Mouse (Mus musculus): Measurements from ENCODE around the gene Golga1.
"Not testable (repeated sequence)": the region's sequence is repeated elsewhere in the genome, so short reads cannot be mapped to it uniquely, and the experiment has no call there.

Gene Golga1

DNA sequence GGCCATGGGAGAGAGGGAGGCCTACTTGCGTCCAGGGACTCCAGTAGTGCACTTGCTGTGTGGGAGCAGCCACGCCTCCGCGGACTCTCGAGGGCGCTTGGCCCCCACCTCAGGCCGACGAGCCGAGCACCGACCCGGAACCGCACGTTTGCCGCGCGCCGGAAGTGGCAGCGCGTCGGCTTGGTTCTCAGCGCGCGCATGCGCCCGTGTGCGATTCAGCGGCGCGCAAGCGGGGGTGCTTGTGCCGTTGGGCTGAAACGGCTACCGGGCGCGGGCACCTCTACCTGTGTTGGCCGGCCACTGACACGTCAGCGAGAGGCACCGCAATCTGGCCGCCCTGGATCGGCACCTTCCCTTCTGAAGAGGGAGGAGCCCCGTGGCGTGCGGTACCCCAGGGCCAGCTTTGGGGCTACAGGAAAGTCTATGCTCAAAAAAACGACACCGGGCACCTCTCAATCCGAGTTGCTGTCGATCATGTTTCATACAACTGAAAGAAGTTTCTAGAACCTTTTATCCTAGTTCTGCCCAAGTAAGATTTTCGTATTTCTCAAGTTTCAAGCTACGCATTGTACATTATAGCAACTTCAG, at the start of gene Golga1:
Gene Golga1, minus strand, starts transcription at position 142 of the 588 bp plus-strand sequence.
- peak; percentile 78 for DNase-seq (ENCODE audit: low spot score)

GRCm38 (mm10) chr2:39114093-39114492, 48.8 kb upstream of the Golga1 start:
- DNase-seq (ENCODE audit: low spot score), result no peak

DNA sequence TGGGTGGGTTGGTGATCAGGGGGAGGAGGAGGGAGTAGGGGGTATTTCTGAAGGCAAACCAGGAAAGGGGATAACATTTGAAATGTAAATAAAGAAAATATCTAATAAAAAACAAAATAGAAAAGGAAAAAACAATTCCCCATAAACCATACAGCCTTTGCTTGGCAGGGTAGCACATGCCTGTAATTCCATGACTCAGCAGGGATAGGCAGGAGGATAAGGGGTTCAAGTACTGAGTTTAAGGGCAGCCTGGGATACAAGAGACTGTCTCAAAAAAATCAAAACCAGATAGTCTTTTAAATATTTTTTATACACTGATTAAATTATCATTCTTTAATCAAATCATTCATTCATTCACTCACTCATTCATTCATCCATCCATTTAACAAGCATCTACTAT, 45.2 kb upstream of the Golga1 start:
- no peak for DNase-seq (ENCODE audit: low spot score)

DNA sequence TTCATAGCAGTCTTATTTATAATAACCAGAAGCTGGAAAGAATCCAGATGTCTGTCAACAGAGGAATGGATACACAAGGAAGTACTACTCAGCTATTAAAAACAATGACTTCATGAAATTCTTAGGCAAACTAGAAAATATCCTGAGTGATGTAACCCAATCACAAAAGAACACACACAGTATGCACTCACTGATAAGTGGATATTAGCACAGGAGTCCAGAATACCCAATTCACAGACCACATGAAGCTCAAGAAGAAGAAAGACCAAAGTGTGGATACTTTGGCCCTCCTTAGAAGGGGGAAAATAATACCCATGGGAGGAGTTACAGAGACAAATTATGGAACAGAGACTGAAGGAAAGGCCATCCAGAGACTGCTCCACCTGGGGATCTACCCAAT, 44.4 kb upstream of the Golga1 start:
- DNase-seq (ENCODE audit: low spot score), result not testable (repeated sequence)

GRCm38 (mm10) chr2:39099951-39100350, 34.6 kb upstream of the Golga1 start:
- not testable (repeated sequence) for DNase-seq (ENCODE audit: low spot score)

DNA sequence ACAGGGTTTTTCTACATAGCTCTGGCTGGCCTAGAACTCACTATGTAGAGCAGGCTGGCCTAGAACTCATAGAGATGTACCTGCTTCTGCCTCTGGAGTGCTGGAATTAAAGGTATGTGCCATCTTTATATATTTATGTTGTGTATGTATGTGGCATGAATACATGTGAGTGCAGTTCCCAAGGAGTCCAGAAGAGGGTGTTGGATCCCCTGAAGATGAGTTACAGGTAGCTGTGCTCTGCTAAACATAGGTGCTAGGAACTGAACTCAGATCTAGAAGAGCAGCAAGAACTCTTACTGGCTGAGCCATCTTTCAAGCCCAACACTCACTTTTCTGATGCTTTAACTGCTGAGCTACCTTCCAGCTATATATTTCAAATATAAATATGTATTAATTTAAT, 32.7 kb upstream of the Golga1 start:
- no peak for DNase-seq (ENCODE audit: low spot score)

DNA sequence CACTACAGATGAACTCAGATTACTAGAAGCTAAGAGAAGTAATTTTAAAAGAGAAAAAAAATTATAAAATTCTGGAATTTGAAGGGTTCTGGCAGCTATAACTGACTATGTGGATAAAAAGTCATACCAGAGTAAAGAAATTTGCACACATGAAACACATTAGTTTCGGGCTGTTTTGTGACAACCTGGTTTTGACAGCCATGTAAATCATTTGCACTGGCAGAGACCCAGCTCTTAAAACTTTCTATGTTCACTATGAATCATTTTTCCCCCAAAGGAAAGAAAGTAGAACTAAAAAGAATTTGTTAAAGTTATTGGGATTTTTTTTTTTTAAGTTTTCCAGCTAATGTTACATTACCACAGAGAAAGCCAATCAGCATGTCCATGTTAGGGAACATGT, 26.6 kb upstream of the Golga1 start:
- DNase-seq (ENCODE audit: low spot score), result no peak

DNA sequence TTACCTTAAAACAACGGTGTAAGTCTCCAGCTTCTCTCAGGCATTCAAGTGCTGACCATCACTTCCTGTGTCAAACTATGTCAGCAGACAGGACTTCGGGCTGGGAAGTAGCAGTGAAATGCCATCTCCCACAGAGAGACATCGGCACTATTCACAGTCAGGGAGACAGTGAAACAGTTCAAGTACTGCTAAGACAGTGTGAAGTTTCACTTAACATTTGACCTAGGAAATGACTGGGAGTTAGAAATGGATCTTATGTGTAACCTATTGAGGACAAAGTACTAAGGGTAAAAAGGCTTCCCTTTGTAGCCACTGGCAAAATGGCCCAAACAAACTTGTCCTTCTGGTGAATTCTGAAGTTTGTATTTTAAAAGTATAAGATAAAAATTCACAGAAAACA, 17.4 kb upstream of the Golga1 start:
- DNase-seq (ENCODE audit: low spot score), result no peak

DNA sequence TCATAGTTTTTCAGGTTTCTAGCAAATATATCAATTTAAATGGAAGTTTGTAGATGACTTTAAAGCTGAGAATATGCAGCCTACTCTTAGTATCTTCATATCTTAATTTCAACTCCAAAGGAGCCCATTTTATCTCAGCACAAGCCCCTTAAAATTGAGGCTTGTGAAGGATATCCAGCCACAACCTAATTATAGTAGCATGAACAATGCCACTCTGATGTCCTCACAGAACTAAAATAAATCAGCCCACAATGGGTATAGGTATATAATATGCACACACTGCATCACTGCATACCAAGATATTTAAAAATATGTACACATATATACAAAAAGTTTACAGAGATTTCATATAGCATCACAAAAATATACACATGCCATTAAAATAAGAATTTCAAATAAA, 5.3 kb upstream of the Golga1 start:
- no peak for DNase-seq (ENCODE audit: low spot score)

- DNase-seq (ENCODE audit: low spot score), result no peak
These were observed 3.8 kb upstream of the Golga1 start for GRCm38 (mm10) chr2:39069096-39069495.

GRCm38 (mm10) chr2:39064687-39065399, 498 bp downstream of the Golga1 start:
- DNase-seq (ENCODE audit: low spot score), result no peak

DNA sequence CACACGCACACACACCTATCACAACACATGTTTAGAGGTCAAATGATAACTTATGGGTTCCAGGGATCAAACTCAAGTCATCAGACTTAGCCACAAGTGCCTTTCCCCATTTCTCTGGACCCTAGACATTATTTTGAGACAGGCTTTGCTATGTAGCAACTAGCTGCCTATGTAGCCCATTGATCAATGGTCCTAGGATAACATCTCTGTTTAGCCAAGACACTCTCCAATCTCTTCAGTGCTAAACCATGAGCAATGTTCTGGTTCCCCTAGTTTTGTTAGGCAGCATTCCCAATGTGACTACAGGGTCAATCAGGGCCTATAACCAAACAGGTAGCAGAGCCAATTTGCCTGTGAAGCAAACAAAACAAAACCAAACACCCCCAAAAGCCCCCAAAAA, 16.8 kb downstream of the Golga1 start:
- DNase-seq (ENCODE audit: low spot score), result no peak

DNA sequence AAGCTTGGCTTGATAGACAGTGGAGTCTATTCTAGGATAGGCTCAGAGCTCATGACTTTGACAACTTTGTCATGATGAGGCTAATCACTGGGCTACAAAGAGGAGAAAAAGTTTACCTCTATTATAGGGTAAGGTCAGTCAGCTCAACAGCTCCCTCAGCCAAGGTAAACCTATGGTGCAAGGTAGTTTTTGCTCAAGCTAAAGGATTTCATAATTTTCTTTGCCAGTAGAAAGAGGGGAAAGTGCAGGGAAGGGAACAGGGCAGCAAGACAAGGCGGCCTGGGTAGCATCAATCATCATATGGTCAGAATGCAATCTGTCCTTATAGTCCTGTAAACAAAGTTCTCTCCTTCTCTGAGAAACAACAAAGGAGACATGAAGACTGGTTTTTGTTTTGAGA, 25.1 kb downstream of the Golga1 start:
- no peak for DNase-seq (ENCODE audit: low spot score)

GRCm38 (mm10) chr2:39031611-39032010, 33.7 kb downstream of the Golga1 start:
- DNase-seq (ENCODE audit: low spot score), result no peak

DNA sequence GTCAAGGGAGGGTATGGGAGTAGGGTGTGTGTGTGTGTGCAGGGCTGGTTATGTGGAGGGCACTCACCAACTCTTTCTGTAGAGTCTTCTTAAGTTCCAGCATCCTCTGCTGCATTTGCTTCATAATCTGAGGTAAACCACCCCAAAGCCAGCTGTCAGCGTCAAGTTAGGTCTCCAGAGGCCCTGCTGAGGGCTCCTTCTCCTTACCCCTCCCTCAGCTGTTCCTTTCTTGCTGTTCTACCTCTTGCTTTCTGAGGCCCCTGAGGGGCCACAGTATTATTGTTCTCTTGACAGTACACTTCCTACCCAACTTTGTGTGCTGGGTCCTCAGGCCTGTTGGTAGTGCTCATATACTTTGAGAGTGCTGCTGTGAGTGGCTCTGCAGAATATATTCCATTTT, 45.3 kb downstream of the Golga1 start:
- no peak for DNase-seq (ENCODE audit: low spot score)

DNA sequence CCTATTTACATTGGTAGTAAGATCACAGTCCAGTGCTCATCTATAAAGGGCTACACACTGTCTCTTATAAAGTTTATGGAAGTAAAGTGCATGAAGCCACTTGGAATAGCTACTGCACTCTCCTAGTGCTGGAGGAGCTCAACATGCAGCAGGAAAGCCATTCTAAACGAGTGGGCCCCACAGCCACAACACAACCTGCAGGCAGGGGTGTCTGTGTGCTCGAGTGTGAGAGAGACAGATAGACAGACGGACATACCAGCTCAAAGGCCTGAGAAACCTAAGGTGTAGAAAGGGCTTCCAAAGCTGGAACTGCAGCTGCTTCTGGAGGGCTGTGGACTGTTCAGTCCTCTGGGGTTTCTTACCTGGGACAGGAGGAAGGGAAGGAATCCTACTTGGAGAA, 48.8 kb downstream of the Golga1 start:
- no peak for DNase-seq (ENCODE audit: low spot score)

- DNase-seq (ENCODE audit: low spot score), result no peak
These were observed 52.5 kb downstream of the Golga1 start for GRCm38 (mm10) chr2:39012768-39013279.

GRCm38 (mm10) chr2:39011971-39012370, 53.4 kb downstream of the Golga1 start:
- DNase-seq (ENCODE audit: low spot score), result no peak

DNA sequence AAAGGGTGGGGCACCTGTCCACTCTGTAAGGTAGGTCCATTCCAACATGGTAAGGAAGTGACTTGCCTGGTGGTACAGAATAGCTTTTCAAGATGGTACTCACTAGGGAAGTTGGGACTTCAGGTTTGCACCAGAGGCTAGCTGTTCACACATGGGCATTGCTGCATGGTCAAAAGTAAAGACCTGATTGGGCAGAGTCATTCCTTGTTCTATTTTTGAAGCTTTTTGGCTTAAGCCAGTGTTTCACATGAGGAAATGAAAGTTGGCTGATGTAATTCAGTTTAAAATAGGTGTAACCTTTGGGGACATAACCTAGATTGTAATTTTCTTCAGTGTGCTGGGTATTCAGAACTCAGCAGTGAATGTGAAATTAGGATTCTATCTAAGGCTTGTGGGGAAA, 54.1 kb downstream of the Golga1 start:
- no peak for DNase-seq (ENCODE audit: low spot score)

DNA sequence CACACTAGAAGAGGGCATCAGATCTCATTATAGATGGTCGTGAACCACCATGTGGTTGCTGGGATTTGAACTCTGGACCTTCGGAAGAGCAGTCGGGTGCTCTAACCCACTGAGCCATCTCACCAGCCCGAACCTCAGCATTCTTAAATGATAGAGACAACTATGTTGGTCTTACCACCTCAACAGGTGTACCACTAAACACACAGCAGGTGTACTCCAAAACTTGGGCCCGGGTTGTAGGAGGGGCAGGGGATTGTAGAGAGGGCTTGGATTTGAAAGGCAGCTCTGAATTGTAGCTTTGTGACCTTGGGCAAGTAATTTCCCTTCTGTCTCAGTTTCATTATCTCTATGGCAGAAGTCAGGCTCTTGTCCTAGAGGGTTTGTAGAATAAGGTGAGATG, 55.2 kb downstream of the Golga1 start:
- DNase-seq (ENCODE audit: low spot score), result not testable (repeated sequence)

- no peak for DNase-seq (ENCODE audit: low spot score)
These were observed 56.4 kb downstream of the Golga1 start for GRCm38 (mm10) chr2:39008954-39009365.

DNA sequence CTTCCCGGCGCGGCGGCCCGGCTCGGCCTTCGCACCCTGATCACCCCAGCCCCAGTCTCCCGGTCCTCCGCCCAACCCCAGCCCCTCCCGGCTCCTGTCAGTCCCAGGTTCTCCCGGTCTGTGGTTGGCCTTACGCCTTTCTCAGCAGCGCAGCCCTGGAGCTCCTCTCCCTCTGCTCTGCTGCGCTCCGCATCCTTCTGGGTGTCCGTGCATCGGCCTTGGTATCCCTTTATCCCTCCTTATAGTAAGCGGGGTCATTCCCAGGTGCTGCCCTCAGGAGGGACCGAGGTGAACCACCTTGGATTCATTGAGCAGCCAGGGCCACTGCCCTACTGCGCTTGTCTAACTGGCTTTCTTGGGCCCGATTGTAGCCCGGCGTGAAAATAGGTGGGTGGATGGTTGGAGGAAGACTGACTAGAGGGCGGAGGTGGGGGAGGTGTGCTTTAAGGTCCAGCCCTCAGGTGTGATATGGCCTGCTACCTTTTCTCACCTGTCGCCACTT, 56.9 kb downstream of the Golga1 start:
- no peak for DNase-seq (ENCODE audit: low spot score)

GRCm38 (mm10) chr2:39007865-39008264, 57.5 kb downstream of the Golga1 start:
- DNase-seq (ENCODE audit: low spot score), result peak; percentile 91

Measured in ovary, postnatal 14 days (tissue).